ENCODE assay signal across 31 mouse cellular contexts in the genomic region with DNA sequence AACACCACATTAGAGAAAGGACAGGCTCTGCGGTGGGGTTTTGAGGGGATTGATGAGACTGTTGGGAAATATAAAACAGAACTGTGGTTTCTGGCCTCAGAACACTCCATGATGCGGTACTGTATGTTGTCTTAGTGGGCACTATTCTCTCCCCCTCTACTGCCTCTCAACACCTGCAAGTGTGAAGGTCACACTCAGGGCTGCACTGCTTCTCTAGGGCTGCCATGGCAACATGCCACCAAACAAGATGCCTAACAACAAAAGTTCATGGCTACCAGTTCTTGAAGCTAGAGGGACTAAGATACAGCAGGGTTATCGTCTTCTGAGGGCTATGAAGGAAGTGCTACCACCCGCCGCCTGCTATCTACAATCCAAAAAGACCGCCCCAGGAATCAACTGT. TPM values are rescaled to one million over a fixed set of nuclear protein-coding genes. Genes with fewer than 3 reads are reported as not detected.
DNase-seq lines count a peak whose midpoint lies in the region; ATAC-seq lines count a peak whose summit lies in the region.
"Had no signal": no experiment of that assay in that cellular context is flagged by ENCODE, and none has a peak within 500 bp of the region (broad histone marks: within the 10 kb centered on the region; RNA-seq: fewer than 3 reads in every experiment).

No protein-coding gene starts in this region.

- DNase-seq in heart, adult 11 months, result peak; percentile 61
- no peak for DNase-seq in heart, postnatal 36 days
- DNase-seq in heart, adult 18-20 months, result no peak
- peak; percentile 1 for DNase-seq in testis, postnatal 14 days (ENCODE audit: low spot score)
- no peak for DNase-seq in testis, postnatal 10 days (ENCODE audit: low spot score)
- no peak for DNase-seq in left cerebral cortex, postnatal 10 days (ENCODE audit: extremely low spot score in 1 of 2, low spot score in 2 of 2)
- no peak for DNase-seq in layer of hippocampus, adult 18-20 months (ENCODE audit: low spot score in 2 of 2)
- DNase-seq: adrenal gland, postnatal 10 days; adrenal gland, postnatal 36 days; cerebellum, adult 18-20 months; cerebellum, adult 9-10 months; cerebellum, postnatal 14 days; gastrocnemius, postnatal 10 days; gastrocnemius, postnatal 36 days; kidney, adult 18-20 months had no signal

- ATAC-seq in heart, embryonic 13.5 days (ENCODE audit: extremely low read depth, insufficient number of reproducible peaks, low FRiP score, low TSS enrichment), result no peak
- ATAC-seq: forebrain, embryonic 13.5 days; forebrain, embryonic 16.5 days; hindbrain, postnatal 0 days; inflammation-experienced regulatory T-cells, adult 6 months; intestine, embryonic 16.5 days; Patski had no signal

- 32% methylated on average over 6 of the region's 6 CpGs for WGBS in heart, embryonic 13.5 days

- peaks cover 9% of the 10 kb centered on the region; the same call in 1 of the 2 replicates for H3K4me1 ChIP-seq in heart, embryonic 13.5 days

- no peaks in the 10 kb centered on the region for H3K9me3 ChIP-seq in heart, embryonic 13.5 days
- H3K9me3 ChIP-seq: forebrain, embryonic 10.5 days; forebrain, embryonic 13.5 days; heart, embryonic 15.5 days had no signal

- no peak overlapping the region for H3K27ac ChIP-seq in heart, embryonic 13.5 days (replicated peaks)
- H3K27ac ChIP-seq: forebrain, embryonic 10.5 days; forebrain, embryonic 13.5 days; heart, embryonic 15.5 days; hindbrain, embryonic 14.5 days; hindbrain, postnatal 0 days had no signal

- intact Hi-C loops in heart, postnatal 36 days (cut with DNase I), result no loop called here
- intact Hi-C loops in left cerebral cortex, postnatal 10 days (cut with DNase I), result no loop called here

- H3K4me2 ChIP-seq in heart, embryonic 13.5 days, result peak overlapping the region; percentile 11; the same call in 1 of the 2 replicates
- H3K4me2 ChIP-seq: forebrain, embryonic 13.5 days; heart, embryonic 15.5 days; hindbrain, embryonic 14.5 days had no signal

- no peak overlapping the region for H3K4me3 ChIP-seq in heart, embryonic 13.5 days
- H3K4me3 ChIP-seq: forebrain, embryonic 10.5 days; forebrain, embryonic 13.5 days; heart, embryonic 15.5 days had no signal

- no peak overlapping the region for H3K9ac ChIP-seq in heart, embryonic 13.5 days
- H3K9ac ChIP-seq: forebrain, embryonic 13.5 days; heart, embryonic 15.5 days; hindbrain, embryonic 14.5 days had no signal

- no peaks in the 10 kb centered on the region for H3K36me3 ChIP-seq in heart, embryonic 13.5 days
- H3K36me3 ChIP-seq: forebrain, embryonic 10.5 days; heart, embryonic 15.5 days had no signal

- no peaks in the 10 kb centered on the region for H3K27me3 ChIP-seq in heart, embryonic 13.5 days (replicated peaks)
- H3K27me3 ChIP-seq: forebrain, embryonic 13.5 days; heart, embryonic 15.5 days; Patski had no signal

RNA-seq across cellular contexts. Expression of a gene that starts 15.1 kb away (rescaled TPM):
- not detected for total RNA-seq in heart, postnatal 36 days (2021)
- polyA plus RNA-seq in heart, embryonic 13.5 days (2015; fragmentation: Nextera tagmentation; extraction: Ambion mirVana), result not detected in 2 replicates
- total RNA-seq in heart, adult 18-20 months (2021), result not detected
- not detected for total RNA-seq in left cerebral cortex, postnatal 10 days (2021)
- not detected for total RNA-seq in layer of hippocampus, adult 18-20 months (2021)
- total RNA-seq: adrenal gland, adult 18-20 months; adrenal gland, postnatal 10 days; adrenal gland, postnatal 36 days; gastrocnemius, adult 18-20 months; gastrocnemius, postnatal 10 days; gastrocnemius, postnatal 36 days; granulocyte monocyte progenitor cell, adult 5-6 weeks; hindbrain, postnatal 0 days had no signal
- polyA plus RNA-seq: embryonic facial prominence, embryonic 11.5 days; embryonic facial prominence, embryonic 14.5 days; forebrain, embryonic 10.5 days; forebrain, embryonic 13.5 days; forebrain, embryonic 16.5 days; heart, embryonic 15.5 days; hindbrain, embryonic 11.5 days; hindbrain, embryonic 14.5 days; hindbrain, postnatal 0 days; inflammation-experienced regulatory T-cells, adult 6 months; intestine, embryonic 16.5 days; Patski had no signal

Comparison
In these comparisons a context has a peak if more than half of its experiments do, and no peak if none do; other contexts are left out.
1. DNase-seq: peak in heart, adult 11 months (single experiment) and testis, postnatal 14 days (single experiment); none in heart, postnatal 36 days (0 of 2), heart, adult 18-20 months (0 of 2), testis, postnatal 10 days (single experiment), left cerebral cortex, postnatal 10 days (0 of 2) and layer of hippocampus, adult 18-20 months (0 of 2).